Mouse (Mus musculus) forebrain, embryonic 11.5 days (tissue): Measurements from ENCODE around the gene Fgd6. TPM values are rescaled to one million over a fixed set of nuclear protein-coding genes. Genes with fewer than 3 reads are reported as not detected.

Experiments used
- ATAC-seq: fragments of 200-750 bp; cut with Nextera tagmentation; replicated peaks from 2 replicates; pipeline ENCODE4 v1.8.0; 2017; ENCODE audit warnings: moderate TSS enrichment; ENCODE audit not compliant: low FRiP score
- DNase-seq: peaks from one replicate; pipeline ENCODE4 v3.0.0-alpha.2; 2017; ENCODE audit warnings: low spot score
- H3K27ac ChIP-seq: fragments of 300-500 bp; sonication (generic); 2 replicates; pipeline ENCODE4 v1.5.1; 2014; ENCODE audit warnings: low read depth, low read length
- H3K27me3 ChIP-seq: fragments of 300-500 bp; sonication (generic); 2 replicates; pipeline ENCODE4 v1.6.1; 2014; ENCODE audit warnings: mild to moderate bottlenecking, low read length, mixed read lengths; ENCODE audit not compliant: control insufficient read depth, insufficient read depth
- H3K36me3 ChIP-seq: fragments of 300-500 bp; sonication (generic); 2 replicates; pipeline ENCODE4 v1.6.1; 2014; ENCODE audit warnings: mild to moderate bottlenecking, low read length, moderate library complexity, mixed read lengths; ENCODE audit not compliant: control insufficient read depth, insufficient read depth
- H3K4me1 ChIP-seq: fragments of 300-500 bp; sonication (generic); replicated peaks from 2 replicates; pipeline ENCODE4 v1.6.1; 2014; ENCODE audit warnings: low read length, mixed read lengths; ENCODE audit not compliant: control insufficient read depth, insufficient read depth
- H3K4me2 ChIP-seq: fragments of 300-500 bp; sonication (generic); 2 replicates; pipeline ENCODE4 v1.6.1; 2014; ENCODE audit warnings: low read depth, mild to moderate bottlenecking, low read length, moderate library complexity, mixed read lengths; ENCODE audit not compliant: severe bottlenecking
- H3K4me3 ChIP-seq: fragments of 300-500 bp; sonication (generic); 2 replicates; pipeline ENCODE4 v1.5.1; 2014; ENCODE audit warnings: low read depth, low read length
- H3K9ac ChIP-seq: fragments of 300-500 bp; sonication (generic); 2 replicates; pipeline ENCODE4 v1.6.1; 2014; ENCODE audit warnings: low read length
- H3K9me3 ChIP-seq: fragments of 300-500 bp; sonication (generic); 2 replicates; pipeline ENCODE4 v1.6.1; 2016; ENCODE audit warnings: low read length, mixed read lengths; ENCODE audit not compliant: control insufficient read depth
- WGBS: fragments of 180-500 bp; shearing (Covaris S2); extraction: QIAGEN DNeasy Blood & Tissue Kit; methylation state at CpG from one replicate; pipeline ENCODE4 v1.1.7; 2014; 5-methylcytosine and 5-hydroxymethylcytosine counted together
- polyA plus RNA-seq: library from polyadenylated mRNA; unstranded; fragments of >200 nt; fragmentation: Nextera tagmentation; extraction: Ambion mirVana; gene quantifications from 2 replicates; pipeline ENCODE4 v1.2.1, GENCODE M21; 2014

Gene Fgd6
- polyA plus RNA-seq, 1 experiment from 2014 or later = 4.3 TPM

DNA sequence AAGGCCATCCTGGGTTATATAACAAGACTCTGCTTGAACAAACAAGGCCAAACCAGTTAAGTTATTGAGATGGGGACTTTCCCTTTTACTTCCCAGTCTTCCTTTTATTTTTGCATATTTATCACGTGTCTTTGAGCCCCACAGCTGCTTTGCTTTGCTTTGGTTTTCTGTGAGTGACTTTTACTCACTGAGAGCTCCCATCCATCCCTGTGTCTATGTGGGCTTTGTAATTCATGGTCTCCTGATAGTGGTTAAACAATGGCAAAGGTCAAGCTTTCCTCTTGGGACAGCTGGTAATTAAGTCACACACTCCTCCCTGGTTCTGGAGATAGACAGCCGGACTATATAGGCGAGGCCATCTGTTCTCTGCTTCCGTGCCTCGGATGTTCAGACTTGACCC, 57.7 kb downstream of the Fgd6 start:
- no peak for ATAC-seq
- no peak overlapping the region for H3K4me3 ChIP-seq
- H3K9me3 ChIP-seq = no peaks in the 10 kb centered on the region; the same call in 1 of the 2 replicates
- H3K9ac ChIP-seq = no peak overlapping the region
- no peak for DNase-seq
- H3K4me1 ChIP-seq = no peaks in the 10 kb centered on the region
- H3K36me3 ChIP-seq = no peaks in the 10 kb centered on the region
- 61% methylated on average over 5 of the region's 5 CpGs for WGBS
- H3K27me3 ChIP-seq = no peaks in the 10 kb centered on the region
- H3K4me2 ChIP-seq = no peak overlapping the region
- H3K27ac ChIP-seq = no peak overlapping the region

DNA sequence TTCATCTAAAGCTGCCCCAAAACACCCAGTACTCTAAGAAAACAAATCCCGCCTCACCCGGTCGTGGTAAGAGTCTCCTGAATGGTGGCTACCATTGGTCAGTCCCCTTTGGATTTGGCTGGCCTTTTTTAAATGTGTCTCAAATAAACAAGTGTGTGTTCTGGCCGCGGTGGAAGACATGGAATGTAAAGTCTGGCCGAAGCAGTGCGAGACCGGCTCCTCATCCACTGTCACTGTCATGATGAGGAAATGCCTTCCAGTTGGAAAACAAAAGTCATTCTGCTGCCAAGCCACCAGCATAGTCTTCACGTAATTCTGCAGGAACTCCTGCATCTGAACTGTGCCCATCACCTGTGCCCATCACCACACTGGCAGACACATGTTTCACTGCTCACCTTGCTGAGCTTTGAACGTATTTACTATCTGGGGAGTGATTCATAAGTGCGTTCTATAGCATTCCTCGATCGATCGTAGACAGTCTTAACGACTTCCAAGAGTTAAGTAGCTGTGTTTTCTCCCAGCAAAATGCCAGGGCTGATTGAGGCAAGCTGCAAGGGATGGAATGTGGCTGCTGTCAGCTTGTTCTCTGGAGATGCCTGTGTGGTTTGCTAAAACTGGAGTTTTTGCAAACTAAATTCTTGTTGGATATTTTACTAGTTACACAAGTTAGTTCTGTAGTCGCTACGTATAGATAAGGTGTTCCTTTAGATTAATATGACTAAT, 60.1 kb downstream of the Fgd6 start:
- WGBS = 89% methylated on average over 17 of the region's 17 CpGs
- H3K4me1 ChIP-seq = no peaks in the 10 kb centered on the region
- no peak for DNase-seq
- no peak overlapping the region for H3K9ac ChIP-seq
- no peak overlapping the region for H3K27ac ChIP-seq
- H3K4me2 ChIP-seq = no peak overlapping the region
- no peak overlapping the region for H3K4me3 ChIP-seq
- no peaks in the 10 kb centered on the region for H3K27me3 ChIP-seq
- ATAC-seq = no peak
- no peaks in the 10 kb centered on the region for H3K36me3 ChIP-seq
- no peaks in the 10 kb centered on the region; the same call in 1 of the 2 replicates for H3K9me3 ChIP-seq

DNA sequence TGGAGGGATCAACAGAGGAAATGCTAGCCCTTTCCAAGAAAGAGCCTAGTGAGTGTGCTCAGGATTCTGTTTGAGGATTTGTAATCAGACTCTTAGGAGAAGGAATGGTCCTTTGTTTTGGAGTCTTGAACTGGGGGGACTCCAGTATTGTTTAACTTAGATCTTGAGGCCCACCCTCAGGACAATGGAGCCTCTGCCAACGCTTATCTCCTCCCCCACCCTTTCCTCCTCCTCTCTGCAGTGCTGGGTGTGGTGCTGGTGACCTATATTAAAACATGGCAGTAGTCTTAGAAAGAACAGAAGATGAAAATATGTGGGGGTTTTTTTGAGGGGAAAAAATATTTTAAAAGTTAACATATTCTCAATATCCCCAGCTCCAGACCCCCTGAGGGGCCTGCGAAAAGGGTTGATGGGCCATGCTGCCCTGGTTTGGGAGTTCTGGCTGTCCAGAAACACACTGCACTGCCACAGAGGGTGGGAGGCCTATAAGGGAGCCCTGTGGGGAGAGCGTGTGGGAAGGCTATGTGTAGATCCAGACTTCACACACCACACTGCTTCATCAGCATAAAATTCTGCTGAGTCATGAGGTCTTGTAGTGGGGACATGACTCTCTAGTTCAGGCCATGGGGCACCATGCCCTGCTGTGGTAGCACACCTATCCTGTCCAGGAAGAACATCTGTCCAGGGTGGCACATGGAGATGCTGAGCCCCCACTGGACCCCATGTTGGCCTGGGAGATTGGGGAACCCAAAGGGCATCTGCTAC, 61.5 kb downstream of the Fgd6 start:
- Histone ChIP-seq H3K9ac (no peak overlapping the region), H3K4me3 (no peak overlapping the region), H3K4me1 (no peaks in the 10 kb centered on the region), H3K27me3 (no peaks in the 10 kb centered on the region), H3K36me3 (no peaks in the 10 kb centered on the region), H3K27ac (no peak overlapping the region), H3K4me2 (no peak overlapping the region), H3K9me3 (no peaks in the 10 kb centered on the region)
- WGBS = 63% methylated on average over 3 of the region's 3 CpGs
- DNase-seq = no peak
- ATAC-seq = no peak

DNA sequence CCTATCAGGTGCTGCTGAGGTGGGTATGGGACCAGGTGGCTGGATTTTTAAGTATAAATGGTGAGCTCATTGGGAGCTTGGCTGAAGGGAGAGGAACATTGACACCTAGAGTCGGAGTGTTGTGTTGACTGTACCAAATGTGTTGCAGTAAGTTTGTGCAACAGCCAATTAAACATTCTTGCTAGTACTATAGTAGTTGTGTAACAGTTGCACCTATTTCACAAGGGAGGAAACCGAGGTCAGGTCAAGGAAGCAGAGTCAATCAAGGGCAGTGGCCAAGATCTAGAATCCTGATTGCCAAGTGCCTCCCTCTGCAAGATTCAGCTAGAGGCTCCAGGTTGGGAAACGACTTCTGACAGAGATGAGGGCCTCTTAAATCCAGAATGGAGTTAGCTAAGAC, 62.3 kb downstream of the Fgd6 start:
- WGBS = 82% methylated on average over 3 of the region's 3 CpGs
- no peak overlapping the region for H3K27ac ChIP-seq
- H3K9me3 ChIP-seq = no peaks in the 10 kb centered on the region
- ATAC-seq = no peak
- no peak overlapping the region for H3K4me3 ChIP-seq
- no peaks in the 10 kb centered on the region for H3K4me1 ChIP-seq
- H3K9ac ChIP-seq = no peak overlapping the region
- no peak for DNase-seq
- no peak overlapping the region for H3K4me2 ChIP-seq
- no peaks in the 10 kb centered on the region for H3K27me3 ChIP-seq
- H3K36me3 ChIP-seq = no peaks in the 10 kb centered on the region

DNA sequence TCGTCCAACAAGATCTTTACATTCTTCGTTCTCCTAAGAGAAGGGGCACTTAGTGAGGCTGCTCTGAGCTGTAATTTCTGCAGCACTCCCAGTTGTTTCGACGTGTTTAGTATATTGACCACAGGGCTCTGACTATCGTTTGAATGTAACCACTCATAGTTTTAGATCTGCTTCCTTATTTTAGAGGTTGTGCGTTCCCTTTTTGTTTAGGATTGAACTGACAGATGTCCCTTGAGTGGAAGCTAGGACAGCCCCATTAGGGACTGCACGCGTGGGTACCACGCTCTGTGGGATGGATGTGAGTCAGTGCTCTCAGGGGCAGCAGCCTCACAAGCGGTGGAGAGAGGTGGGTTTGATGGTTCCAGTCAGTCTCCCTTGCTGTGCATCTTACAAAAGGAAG, 69.7 kb downstream of the Fgd6 start:
- Histone ChIP-seq H3K9me3 (no peaks in the 10 kb centered on the region), H3K4me1 (no peaks in the 10 kb centered on the region), H3K27me3 (no peaks in the 10 kb centered on the region), H3K27ac (no peak overlapping the region), H3K4me2 (no peak overlapping the region), H3K4me3 (no peak overlapping the region), H3K36me3 (no peaks in the 10 kb centered on the region), H3K9ac (no peak overlapping the region)
- DNase-seq (no peak), ATAC-seq (no peak)
- 92% methylated on average over 10 of the region's 10 CpGs for WGBS

DNA sequence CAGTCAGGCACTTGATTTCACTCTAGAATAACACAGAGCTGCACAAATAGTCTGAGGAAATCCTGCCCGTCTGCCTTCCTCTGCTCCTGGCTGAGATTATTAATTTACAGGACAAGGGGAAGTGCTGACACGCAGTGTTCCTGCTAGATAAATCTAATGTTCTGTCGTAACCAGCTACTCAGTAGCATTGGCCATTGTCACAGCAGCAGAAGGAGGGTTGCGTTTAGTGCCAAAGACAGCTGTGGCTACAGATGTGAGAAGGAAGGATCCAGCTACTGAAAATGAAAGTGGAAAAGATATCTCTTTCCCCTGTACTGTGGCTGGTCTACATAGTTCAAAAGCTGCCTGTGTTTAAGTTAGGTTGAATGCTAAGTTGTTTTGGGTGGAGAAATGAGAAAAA, 71.4 kb downstream of the Fgd6 start:
- H3K27me3 ChIP-seq = no peaks in the 10 kb centered on the region
- ATAC-seq (no peak), DNase-seq (no peak)
- H3K4me3 ChIP-seq = no peak overlapping the region
- H3K9me3 ChIP-seq = no peaks in the 10 kb centered on the region
- no peaks in the 10 kb centered on the region for H3K4me1 ChIP-seq
- no peaks in the 10 kb centered on the region for H3K36me3 ChIP-seq
- WGBS = 85% methylated on average over 4 of the region's 4 CpGs
- H3K27ac ChIP-seq = no peak overlapping the region
- H3K9ac ChIP-seq = no peak overlapping the region
- no peak overlapping the region for H3K4me2 ChIP-seq

DNA sequence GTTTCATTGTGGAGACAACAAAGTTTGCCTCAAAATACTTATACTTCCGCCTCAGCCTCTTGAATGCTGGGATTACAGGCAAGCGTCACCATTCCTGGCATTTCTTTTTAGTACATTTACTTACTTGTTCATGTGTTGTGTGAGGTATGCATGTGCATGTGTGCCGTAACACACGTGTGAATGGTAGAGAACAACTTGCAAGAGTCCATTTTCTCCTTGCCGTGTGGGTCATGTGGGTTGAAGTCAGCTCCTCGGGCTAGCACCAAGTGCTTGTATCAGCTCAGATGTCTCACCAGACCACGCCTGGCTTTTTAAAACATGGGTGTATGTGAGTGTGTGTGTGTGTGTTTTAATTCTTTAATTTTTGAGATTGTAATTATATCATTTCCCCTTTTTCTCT, 71.8 kb downstream of the Fgd6 start:
- no peak overlapping the region for H3K9ac ChIP-seq
- DNase-seq (no peak), ATAC-seq (no peak)
- H3K27me3 ChIP-seq = no peaks in the 10 kb centered on the region
- H3K36me3 ChIP-seq = no peaks in the 10 kb centered on the region
- H3K4me1 ChIP-seq = no peaks in the 10 kb centered on the region
- no peak overlapping the region for H3K4me2 ChIP-seq
- no peaks in the 10 kb centered on the region for H3K9me3 ChIP-seq
- H3K4me3 ChIP-seq = no peak overlapping the region
- WGBS = 92% methylated on average over 7 of the region's 7 CpGs
- no peak overlapping the region for H3K27ac ChIP-seq

DNA sequence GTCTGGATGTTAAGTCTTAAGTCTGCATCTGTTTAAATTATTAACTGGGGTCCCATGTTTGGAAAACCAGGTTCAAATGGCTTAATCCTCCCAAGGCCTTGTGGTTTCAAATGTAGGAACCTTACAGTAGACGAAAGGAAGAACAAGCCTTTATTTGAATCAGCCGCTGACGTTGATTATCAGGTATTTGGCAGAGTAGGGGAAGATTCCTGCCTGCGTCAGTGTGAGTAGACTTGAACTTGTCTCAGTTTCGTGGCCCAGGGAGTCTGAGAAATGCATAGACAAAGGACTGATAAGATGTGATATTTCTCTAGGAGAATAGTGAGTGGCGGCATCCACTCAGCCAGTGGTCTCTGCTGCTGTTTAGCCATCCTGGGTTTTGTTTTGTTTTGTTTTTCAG, 73.0 kb downstream of the Fgd6 start:
- ATAC-seq (no peak), DNase-seq (no peak)
- no peak overlapping the region for H3K27ac ChIP-seq
- H3K36me3 ChIP-seq = no peaks in the 10 kb centered on the region
- H3K9me3 ChIP-seq = no peaks in the 10 kb centered on the region
- no peak overlapping the region for H3K9ac ChIP-seq
- H3K4me1 ChIP-seq = no peaks in the 10 kb centered on the region
- H3K4me2 ChIP-seq = no peak overlapping the region
- 90% methylated on average over 6 of the region's 6 CpGs for WGBS
- H3K4me3 ChIP-seq = no peak overlapping the region
- H3K27me3 ChIP-seq = no peaks in the 10 kb centered on the region
